Mouse (Mus musculus) cerebellum, postnatal 36 days (tissue): Measurements from ENCODE around the gene Idnk.

Source experiments
- DNase-seq, 2 experiments: peaks; one replicate each; pipeline ENCODE4 v3.0.0; 2021 to 2022; ENCODE audit warnings: mixed read lengths in 2 of 2

Idnk gene

GRCm38 (mm10) chr13:58194908-58195307, 37.5 kb downstream of the Idnk start:
- no peak for DNase-seq

DNA sequence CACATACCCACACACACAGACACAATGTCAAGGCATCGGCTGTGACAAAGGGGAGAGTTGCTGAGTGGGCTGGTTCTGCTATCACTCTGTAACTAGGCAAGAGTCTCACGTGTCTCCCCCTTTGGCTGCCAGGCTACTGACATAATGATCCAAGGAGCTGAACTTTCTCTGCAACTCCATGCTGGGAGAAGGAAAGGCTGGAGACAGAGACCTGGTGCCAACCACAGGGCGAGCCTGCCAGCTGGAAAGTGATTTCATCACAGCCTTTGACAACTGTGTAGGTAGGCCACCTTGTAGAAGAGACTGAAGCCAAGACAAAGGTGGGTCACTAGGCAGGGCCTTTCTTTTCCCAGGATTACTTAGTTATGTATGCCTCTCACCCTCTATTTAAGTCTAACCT, 39.8 kb downstream of the Idnk start:
- DNase-seq = no peak

DNA sequence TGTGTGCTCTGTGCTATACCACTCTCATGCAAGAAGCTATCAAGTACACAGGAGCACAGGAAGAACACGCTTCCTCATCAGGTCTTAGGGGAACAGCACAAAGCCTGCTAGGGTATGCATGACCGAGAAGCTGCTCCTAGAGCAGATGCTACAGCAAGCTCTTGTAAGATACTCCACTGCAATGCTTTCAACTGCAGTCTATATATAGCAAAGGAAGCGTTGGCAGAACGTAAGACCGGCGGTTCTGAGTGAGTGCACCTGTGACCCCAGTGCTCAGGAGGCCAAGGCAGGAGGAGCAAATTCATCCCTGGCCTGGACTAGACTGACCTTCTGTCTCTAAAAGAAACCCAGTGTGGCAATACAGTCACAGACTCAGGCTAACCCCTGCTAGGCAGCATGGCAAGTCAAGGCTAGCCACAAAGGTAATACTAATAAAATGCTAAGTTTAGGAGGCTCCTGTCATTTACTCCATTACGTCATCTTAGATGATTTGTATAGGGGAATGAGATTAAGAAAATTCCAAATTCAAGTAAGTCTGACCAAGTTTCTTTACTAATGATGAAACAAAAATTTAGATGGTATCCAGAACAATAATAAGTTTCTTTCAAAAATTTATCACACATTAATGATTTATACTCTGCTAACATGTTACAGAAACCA, 40.7 kb downstream of the Idnk start:
- no peak for DNase-seq

GRCm38 (mm10) chr13:58201343-58201742, 43.9 kb downstream of the Idnk start:
- no peak for DNase-seq

DNA sequence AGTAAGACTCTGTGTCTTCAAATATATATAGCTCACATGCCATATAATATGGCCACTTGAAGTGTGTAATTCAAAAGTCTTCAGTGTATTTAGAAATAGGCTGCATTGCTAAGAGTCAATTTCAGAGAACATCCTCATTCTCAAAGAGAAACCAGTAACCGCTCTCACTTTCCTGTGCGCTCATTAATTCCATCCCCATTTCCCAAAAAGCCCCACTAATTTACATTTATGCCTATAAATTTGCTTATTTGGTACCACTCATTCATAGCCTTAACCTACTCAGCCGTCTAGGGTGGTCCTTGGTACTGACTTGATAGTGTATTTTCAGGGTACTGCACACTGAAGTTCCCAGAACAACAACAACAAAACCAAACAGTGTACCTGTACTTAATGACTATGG, 44.5 kb downstream of the Idnk start:
- DNase-seq = no peak

DNA sequence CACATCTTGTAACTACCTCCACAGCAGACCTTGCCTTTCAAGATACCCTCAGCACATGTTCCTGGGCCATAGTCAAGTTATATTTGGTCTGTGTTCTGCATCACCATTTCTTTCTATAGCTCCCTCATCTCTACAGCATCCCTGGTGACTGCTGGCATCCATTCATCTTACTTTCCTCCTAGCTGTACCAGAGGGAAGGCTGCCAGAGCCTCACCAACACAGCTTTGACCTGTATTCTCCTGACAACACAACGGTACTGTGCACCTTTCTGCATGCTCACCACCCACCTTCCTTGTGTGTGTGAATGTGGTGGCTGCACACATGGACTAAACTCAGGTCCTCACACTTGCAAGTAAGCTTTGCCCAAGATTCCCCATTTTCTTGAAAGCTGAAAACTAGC, 45.5 kb downstream of the Idnk start:
- DNase-seq = peak; percentile 64 to 70

DNA sequence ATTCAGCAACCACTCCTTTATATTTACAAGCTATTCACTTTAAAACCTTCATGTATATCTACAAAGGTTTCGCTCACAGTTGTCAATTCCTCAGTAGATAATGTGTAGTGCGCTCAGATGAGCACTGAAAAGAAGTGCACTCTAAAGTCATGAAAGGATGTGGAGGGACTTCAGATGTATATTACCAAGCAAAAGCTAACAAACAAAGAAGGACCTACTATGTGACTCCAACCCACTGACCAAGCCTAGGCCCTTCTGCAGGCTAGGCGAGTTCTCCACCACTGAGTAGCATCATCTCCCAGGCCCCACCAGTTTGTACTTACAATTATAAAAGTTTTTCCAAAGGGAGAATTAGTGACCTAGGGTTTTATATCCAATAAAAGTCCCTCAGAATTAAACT, 46.8 kb downstream of the Idnk start:
- DNase-seq = no peak

DNA sequence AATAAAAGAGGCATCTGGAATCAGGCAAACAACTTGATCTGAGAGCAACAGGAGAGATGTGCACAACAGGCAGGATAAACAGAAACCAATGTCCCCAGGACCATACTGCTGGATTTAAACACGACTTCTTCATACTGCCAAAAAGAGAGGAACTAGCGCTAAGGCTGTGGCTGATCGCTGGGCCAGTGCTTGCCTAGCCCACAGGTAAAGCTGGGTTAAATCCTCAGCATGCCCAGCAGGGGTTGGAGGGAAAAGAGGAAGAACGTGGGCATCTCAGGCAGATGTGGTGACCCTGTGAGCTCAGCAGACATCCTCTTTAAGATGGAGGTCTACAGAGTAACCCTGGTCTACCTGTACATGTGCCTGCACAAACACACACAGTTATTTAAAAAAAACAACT, 47.5 kb downstream of the Idnk start:
- no peak for DNase-seq

GRCm38 (mm10) chr13:58206084-58206483, 48.6 kb downstream of the Idnk start:
- no peak for DNase-seq

- peak; percentile 52 to 64 for DNase-seq
These were observed 53.0 kb downstream of the Idnk start for GRCm38 (mm10) chr13:58210441-58210840.

- no peak for DNase-seq
These were observed 55.1 kb downstream of the Idnk start for GRCm38 (mm10) chr13:58212530-58212929.

DNA sequence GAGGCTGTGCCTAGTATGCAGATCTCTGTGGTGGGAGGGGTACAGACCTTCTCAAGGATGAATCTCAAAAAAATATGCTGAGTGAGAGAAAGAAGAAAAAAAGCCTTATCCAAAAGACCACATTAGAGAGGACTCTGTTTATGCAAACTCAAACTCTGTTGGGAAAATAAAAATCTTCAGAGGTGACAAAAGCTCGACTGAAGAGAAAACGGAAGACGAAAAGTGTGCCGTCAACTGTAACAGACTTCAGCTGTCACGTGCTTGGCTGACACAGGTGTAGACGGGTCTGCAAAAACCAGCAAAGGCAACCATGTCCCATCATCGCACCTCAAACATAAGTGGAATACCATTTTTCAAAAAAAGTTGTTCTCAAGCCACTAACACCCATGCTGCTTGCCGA, 56.4 kb downstream of the Idnk start:
- DNase-seq = no peak
